Mouse (Mus musculus) lung, adult 2 months (tissue): Measurements from ENCODE around the gene Fxyd6.

Experiments used
- CTCF ChIP-seq: fragments of 200-500 bp; IDR thresholded peaks from 2 replicates; pipeline ENCODE4 v1.5.1; 2011; ENCODE audit warnings: mild to moderate bottlenecking, low read length, control low read depth; ENCODE audit not compliant: insufficient read depth
- POLR2A ChIP-seq: fragments of 200-500 bp; IDR thresholded peaks from 2 replicates; pipeline ENCODE4 v1.6.1; 2011; ENCODE audit warnings: low read depth, mild to moderate bottlenecking, control low read depth, low read length, borderline replicate concordance; ENCODE audit errors: extremely low read depth

GRCm38 (mm10) chr9:45402957-45403356 lies 33.0 kb downstream of the Fxyd6 start:
- no peak for TF ChIP-seq CTCF
- TF ChIP-seq POLR2A = no peak
